In genomic region chr15:88906347-88906746, GRCm38 (mm10) we compare ENCODE assay signal across 34 mouse cellular contexts. TPM values are rescaled to one million over a fixed set of nuclear protein-coding genes. Genes with fewer than 3 reads are reported as not detected.
"Had no signal": no experiment of that assay in that cellular context is flagged by ENCODE, and none has a peak within 500 bp of the region (broad histone marks: within the 10 kb centered on the region; RNA-seq: fewer than 3 reads in every experiment).

No protein-coding gene starts in this region.

- H3K4me3 ChIP-seq: heart, embryonic 13.5 days; heart, embryonic 15.5 days; hindbrain, embryonic 13.5 days; hindbrain, embryonic 15.5 days; layer of hippocampus, adult 2 months; limb, embryonic 13.5 days; limb, embryonic 15.5 days; liver, embryonic 12.5 days had no signal

- H3K4me2 ChIP-seq: heart, embryonic 11.5 days; heart, embryonic 13.5 days; heart, embryonic 15.5 days; hindbrain, embryonic 13.5 days; hindbrain, embryonic 15.5 days; limb, embryonic 13.5 days; limb, embryonic 15.5 days; liver, embryonic 12.5 days had no signal

- H3K9me3 ChIP-seq: heart, embryonic 13.5 days; heart, embryonic 15.5 days; hindbrain, embryonic 13.5 days; hindbrain, embryonic 15.5 days; limb, embryonic 13.5 days; limb, embryonic 15.5 days; liver, embryonic 12.5 days had no signal

- ATAC-seq: hindbrain, postnatal 0 days; intestine, embryonic 16.5 days; liver, embryonic 12.5 days had no signal

- H3K27me3 ChIP-seq: heart, embryonic 13.5 days; heart, embryonic 15.5 days; hindbrain, embryonic 15.5 days; limb, embryonic 13.5 days; limb, embryonic 15.5 days; liver, embryonic 12.5 days had no signal

- H3K4me1 ChIP-seq: heart, embryonic 13.5 days; heart, embryonic 15.5 days; hindbrain, embryonic 13.5 days; hindbrain, embryonic 15.5 days; limb, embryonic 13.5 days; limb, embryonic 15.5 days; liver, embryonic 12.5 days had no signal

- DNase-seq: gastrocnemius, postnatal 14 days; gastrocnemius, postnatal 36 days; heart, adult 18-20 months; heart, postnatal 14 days; heart, postnatal 36 days; kidney, adult 11 months; kidney, adult 2 months; kidney, postnatal 10 days; kidney, postnatal 25 days; kidney, postnatal 4 days; layer of hippocampus, postnatal 36 days; left cerebral cortex, postnatal 4 days had no signal

- H3K27ac ChIP-seq: heart, embryonic 13.5 days; heart, embryonic 15.5 days; hindbrain, embryonic 13.5 days; hindbrain, embryonic 15.5 days; hindbrain, postnatal 0 days; layer of hippocampus, adult 2 months; limb, embryonic 13.5 days; limb, embryonic 15.5 days; liver, embryonic 12.5 days; liver, embryonic 14.5 days had no signal

- H3K9ac ChIP-seq: heart, embryonic 13.5 days; heart, embryonic 15.5 days; hindbrain, embryonic 13.5 days; hindbrain, embryonic 15.5 days; limb, embryonic 13.5 days; limb, embryonic 15.5 days; liver, embryonic 12.5 days; liver, embryonic 14.5 days had no signal

- H3K36me3 ChIP-seq: heart, embryonic 13.5 days; heart, embryonic 15.5 days; hindbrain, embryonic 13.5 days; hindbrain, embryonic 15.5 days; limb, embryonic 13.5 days; limb, embryonic 15.5 days; liver, embryonic 12.5 days had no signal

RNA-seq across cellular contexts. Expression of gene Ttll8, which starts 47.9 kb away (rescaled TPM):
- total RNA-seq: gastrocnemius, adult 18-20 months; gastrocnemius, adult 8-10 months; gastrocnemius, postnatal 14 days; gastrocnemius, postnatal 36 days; heart, adult 18-20 months; heart, postnatal 14 days; heart, postnatal 36 days; hematopoietic stem cell, adult 5-6 weeks had no signal
- polyA plus RNA-seq: heart, embryonic 11.5 days; heart, embryonic 13.5 days; heart, embryonic 15.5 days; heart, postnatal 0 days; hindbrain, embryonic 11.5 days; hindbrain, embryonic 13.5 days; intestine, embryonic 14.5 days; intestine, embryonic 16.5 days; kidney, embryonic 14.5 days; kidney, embryonic 16.5 days; limb, embryonic 11.5 days; limb, embryonic 13.5 days; limb, embryonic 15.5 days; liver, embryonic 12.5 days; liver, embryonic 14.5 days; liver, embryonic 16.5 days had no signal
